Mouse (Mus musculus) megakaryocyte, embryonic 14.5 days (primary cell): Measurements from ENCODE around the gene Wbp11.

Experiments
- FLI1 ChIP-seq: IDR thresholded peaks from 2 replicates; pipeline ENCODE4 v1.6.1; 2012; ENCODE audit warnings: low read length, inconsistent platforms, mixed read lengths
- GATA1 ChIP-seq: IDR thresholded peaks from 3 replicates; pipeline ENCODE4 v1.6.1; 2012; ENCODE audit warnings: mixed read lengths, low read length, inconsistent platforms, borderline replicate concordance

GRCm38 (mm10) chr6:136847267-136847666 is 19.2 kb upstream of the Wbp11 start:
- no peak for TF ChIP-seq GATA1
- TF ChIP-seq FLI1: no peak
